Mouse (Mus musculus) kidney, adult 11 months (tissue): Measurements from ENCODE around the gene Psmd10.
A peak's percentile ranks its signal among the peaks of the same experiment; 100 is the strongest.

Experiments
- DNase-seq: peaks from one replicate; pipeline ENCODE4 v3.0.0; 2022

Gene Psmd10

GRCm38 (mm10) chrX:140956272-140956940 is at the start of gene Psmd10, which contains the start of gene Atg4a:
Psmd10 (minus strand) TSS chrX:140956728.
Atg4a (plus strand) TSS chrX:140956907.
- peak; percentile 95 for DNase-seq

GRCm38 (mm10) chrX:140998885-140999284 is 42.4 kb upstream of the Psmd10 start:
- no peak for DNase-seq

- no peak for DNase-seq
Observed at GRCm38 (mm10) chrX:140997912-140998545, 41.5 kb upstream of the Psmd10 start.

GRCm38 (mm10) chrX:140996909-140997516 is 40.5 kb upstream of the Psmd10 start:
- DNase-seq: no peak

GRCm38 (mm10) chrX:140985256-140985655 is 28.7 kb upstream of the Psmd10 start:
- DNase-seq: no peak

GRCm38 (mm10) chrX:140984795-140985194 is 28.3 kb upstream of the Psmd10 start:
- DNase-seq: no peak

- DNase-seq: peak; percentile 17
Observed at GRCm38 (mm10) chrX:140983206-140983960, 26.9 kb upstream of the Psmd10 start.

- no peak for DNase-seq
Observed at GRCm38 (mm10) chrX:140980163-140980562, 23.6 kb upstream of the Psmd10 start.

GRCm38 (mm10) chrX:140979546-140979945 is 23.0 kb upstream of the Psmd10 start:
- peak; percentile 9 for DNase-seq

- no peak for DNase-seq
Observed at GRCm38 (mm10) chrX:140978943-140979342, 22.4 kb upstream of the Psmd10 start.

GRCm38 (mm10) chrX:140956959-140957358 is 431 bp upstream of the Psmd10 start:
- no peak for DNase-seq

GRCm38 (mm10) chrX:140953618-140954017 is 2.9 kb downstream of the Psmd10 start:
- DNase-seq: no peak

- no peak for DNase-seq
Observed at GRCm38 (mm10) chrX:140936271-140936670, 20.3 kb downstream of the Psmd10 start.

- DNase-seq: no peak
Observed at GRCm38 (mm10) chrX:140933263-140933662, 23.3 kb downstream of the Psmd10 start.

GRCm38 (mm10) chrX:140932066-140932465 is 24.5 kb downstream of the Psmd10 start:
- DNase-seq: no peak

- DNase-seq: no peak
Observed at GRCm38 (mm10) chrX:140921321-140921720, 35.2 kb downstream of the Psmd10 start.

GRCm38 (mm10) chrX:140907360-140907759 is 49.2 kb downstream of the Psmd10 start, which contains the start of gene Vsig1:
Vsig1 (plus strand) TSS chrX:140907608.
- DNase-seq: no peak

GRCm38 (mm10) chrX:140903487-140903886 is 53.0 kb downstream of the Psmd10 start:
- no peak for DNase-seq
